Mouse (Mus musculus) neutrophil, adult 5-6 weeks (primary cell): ENCODE measurements around the gene Ndufc2. TPM values are rescaled to one million over a fixed set of nuclear protein-coding genes. Genes with fewer than 3 reads are reported as not detected.

ENCODE experiments used
- ATAC-seq: fragments of 151-379, 151-347 bp; 2 replicates; pipeline ENCODE4 v1.8.0; 2017; ENCODE audit warnings: mild to moderate bottlenecking, moderate TSS enrichment; ENCODE audit not compliant: insufficient number of reproducible peaks, poor library complexity, low FRiP score, severe bottlenecking; ENCODE audit errors: extremely low read depth
- total RNA-seq: library from RNA; stranded (forward); fragments of 200-1000 nt; gene quantifications from 2 replicates; pipeline ENCODE4 v1.2.3, GENCODE M21; 2017

Gene Ndufc2
- total RNA-seq, 1 experiment from 2014 or later = 31.3 TPM

DNA sequence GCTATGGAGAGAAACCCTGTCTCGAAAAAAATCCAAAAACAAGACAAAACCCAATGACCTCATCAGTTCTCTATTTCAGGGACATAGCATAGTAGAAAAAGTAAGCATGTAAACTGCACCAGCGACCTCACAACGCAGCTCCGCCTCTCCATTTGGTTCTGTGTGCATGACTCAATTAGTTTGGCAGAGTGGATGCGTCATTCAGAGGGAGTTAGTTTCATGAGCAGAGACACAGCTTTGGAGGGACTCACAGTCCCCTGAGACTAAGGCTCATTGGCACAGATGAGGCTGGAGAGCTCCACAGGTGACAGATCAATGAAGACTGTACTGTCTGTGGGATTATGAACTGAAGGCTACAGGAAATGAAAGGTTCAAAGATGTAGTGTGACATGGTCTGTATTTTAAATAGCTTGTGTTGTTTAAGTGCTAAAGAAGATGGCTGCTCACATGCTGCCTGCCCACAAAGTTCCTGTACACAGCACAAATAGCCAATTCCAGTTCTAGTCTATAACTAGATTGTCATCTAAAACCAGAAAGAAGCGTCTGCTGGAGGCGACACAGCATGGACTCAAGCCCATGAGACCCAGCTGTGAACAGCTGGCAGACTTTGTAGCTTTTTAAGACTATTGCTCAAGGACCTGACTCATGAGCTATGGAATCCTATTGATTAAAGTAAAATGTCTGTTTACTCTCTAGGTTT, 13.5 kb upstream of the Ndufc2 start:
- ATAC-seq = no peak

DNA sequence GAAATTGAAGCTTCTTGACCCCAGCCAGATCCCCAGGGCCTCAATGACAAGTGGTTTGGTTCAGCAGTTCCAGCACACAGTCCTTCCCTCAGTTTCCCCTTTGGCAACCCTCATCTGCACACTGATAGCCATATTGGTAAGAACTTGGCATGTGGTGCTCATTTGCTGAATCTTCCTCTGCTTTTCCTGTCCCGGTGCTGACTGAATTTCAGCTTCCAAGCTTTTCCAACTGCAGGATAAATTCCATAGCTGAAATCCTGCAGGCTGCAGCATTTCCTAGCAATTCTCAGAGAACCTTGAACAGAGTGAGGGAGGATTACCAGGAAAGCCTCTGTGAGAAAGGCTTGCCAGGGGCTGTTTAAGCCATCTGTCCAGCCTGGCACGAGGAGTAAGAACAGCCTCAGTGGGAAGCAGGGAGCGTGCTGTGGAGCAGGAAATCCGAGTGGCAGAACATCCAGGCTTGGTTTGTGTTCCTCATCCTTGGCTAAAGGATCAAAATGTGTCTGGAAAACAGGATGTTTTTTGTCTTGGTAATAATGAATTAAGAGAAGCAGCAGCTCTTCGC, 12.9 kb upstream of the Ndufc2 start:
- ATAC-seq = no peak

DNA sequence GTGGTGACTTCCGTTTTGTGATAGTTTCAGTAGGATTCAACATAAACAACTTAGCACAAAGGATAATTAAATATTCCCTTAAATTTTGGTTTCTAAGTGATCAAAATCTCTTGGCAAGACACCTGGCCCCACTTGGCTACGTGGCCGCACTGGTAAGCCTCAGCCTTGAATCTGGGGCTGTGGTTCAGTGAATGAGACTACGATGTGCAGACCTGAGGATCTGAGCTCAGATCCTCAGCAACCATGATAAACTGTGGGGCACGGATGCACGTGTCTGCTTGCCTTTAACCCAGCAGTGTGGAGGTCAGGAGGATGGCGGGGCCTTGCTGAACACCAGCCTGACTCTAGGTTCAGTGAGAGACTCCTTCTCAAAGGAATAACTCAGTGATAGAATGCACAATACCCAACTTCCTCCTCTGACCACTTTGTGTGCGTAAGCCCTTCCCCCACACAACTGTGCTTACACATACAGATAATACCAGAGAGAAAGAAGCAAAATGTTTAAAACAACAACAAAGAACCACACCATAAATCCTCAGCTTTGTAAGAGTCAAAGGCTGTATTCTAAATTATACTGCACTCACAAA, 12.1 kb upstream of the Ndufc2 start:
- no peak for ATAC-seq

DNA sequence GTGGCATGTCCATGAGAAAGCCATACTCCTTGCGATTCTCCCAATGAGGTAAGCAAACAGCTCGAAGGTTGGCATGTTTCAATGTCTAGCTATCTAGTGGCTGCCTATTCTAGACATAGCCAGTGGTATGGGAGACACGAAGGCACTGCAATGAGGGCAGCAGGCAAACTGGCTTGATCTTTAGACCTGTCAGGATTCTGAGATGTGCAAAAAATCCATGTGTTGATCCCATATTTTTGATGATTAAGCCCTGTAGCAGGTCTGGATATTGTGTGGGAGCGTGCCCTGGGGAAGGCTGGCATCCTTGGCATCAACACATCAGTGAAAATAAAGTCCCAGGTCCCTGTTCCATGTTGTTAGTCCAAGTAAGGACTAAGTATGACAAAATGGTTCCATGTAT, 11.3 kb upstream of the Ndufc2 start:
- no peak for ATAC-seq

DNA sequence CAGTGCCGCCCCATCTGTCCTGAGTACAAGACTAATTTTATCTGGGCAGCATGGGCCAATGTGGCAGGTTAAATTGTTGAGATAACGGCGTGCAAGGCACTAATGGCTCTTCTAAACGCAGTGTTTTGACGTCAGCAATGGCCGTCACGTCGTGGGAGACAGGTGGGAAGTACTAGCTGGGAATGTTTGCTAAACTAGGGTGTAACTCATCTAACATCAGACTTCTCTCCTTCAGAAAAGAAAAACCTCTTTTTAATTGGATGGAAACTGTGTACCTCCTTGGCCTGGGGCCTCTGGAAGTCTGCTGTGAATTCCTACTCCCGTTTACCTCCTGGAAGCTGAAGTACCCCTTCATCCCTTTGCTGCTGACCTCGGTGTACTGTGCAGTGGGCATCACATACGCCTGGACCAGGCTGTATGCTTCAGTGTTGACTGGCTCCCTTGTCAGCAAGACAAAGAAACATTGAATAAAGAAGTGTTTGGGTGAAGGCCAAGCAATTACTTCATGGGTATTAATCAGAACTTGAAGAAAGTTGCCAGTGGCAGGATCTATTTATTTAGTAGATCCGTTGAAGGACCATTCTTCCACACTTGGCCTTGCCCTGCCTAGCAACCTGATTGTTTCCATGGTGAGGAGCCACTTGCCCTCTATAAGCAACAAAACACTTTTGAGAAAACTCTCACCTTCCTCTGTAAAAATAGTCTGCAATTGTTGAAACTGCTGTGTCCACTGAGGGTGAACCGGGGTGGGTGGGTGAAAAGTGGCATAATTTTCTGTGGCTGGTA, 8.3 kb upstream of the Ndufc2 start:
- ATAC-seq = no peak

DNA sequence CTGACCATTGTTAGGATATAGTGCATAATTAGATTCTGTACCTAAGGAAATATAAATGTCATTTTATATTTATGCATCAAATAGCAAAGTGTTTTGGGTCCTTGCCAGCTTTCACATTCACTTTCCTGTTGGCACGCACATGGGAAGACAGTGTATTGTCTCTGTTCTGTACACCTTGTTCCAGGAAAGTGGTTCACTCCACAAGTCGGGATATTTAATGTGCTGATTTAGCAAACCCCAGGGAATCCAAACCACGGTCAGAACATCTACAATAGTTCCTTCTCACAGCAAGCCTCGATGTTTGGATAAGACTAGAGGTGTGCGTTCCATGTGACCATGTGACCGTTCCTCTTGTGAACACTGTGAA, 7.7 kb upstream of the Ndufc2 start:
- ATAC-seq = no peak

DNA sequence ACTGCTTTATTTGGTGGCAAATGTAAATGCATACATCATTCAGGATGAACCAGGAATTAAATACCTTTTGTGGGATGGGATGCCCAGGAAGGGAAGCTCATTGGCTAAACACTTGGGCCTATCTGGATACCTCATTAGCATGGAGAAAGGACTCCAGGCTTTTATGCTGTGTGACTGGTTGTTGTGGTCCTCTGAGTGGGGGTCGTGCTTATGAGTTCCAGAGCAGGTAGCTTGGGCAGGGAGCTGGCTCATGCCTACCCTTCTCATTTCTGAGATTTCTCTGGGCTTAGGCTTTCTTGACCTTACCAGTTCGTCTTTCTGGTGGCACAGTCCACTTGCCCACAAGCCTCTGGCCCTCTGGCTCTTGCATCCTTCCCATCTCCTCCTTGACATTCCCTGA, 5.4 kb upstream of the Ndufc2 start:
- no peak for ATAC-seq

DNA sequence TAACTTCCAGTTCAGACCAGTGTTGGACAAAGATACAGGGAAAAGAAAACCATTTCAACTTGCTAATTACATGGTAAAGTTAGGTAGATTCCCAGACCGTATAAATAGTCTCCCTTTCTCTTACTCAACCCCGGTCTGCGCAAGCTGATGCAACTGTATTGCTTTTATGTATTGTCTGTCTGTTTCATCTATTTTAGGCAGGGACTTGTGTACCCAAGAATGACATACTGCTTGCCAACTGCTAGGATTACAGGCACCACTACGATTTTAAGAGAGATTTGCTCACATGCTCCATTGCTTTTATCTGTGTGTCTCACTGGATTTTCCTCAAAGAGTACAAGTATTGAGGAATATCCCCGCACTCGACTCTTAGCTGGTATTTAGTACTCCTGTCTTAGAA, 860 bp upstream of the Ndufc2 start:
- no peak for ATAC-seq

DNA sequence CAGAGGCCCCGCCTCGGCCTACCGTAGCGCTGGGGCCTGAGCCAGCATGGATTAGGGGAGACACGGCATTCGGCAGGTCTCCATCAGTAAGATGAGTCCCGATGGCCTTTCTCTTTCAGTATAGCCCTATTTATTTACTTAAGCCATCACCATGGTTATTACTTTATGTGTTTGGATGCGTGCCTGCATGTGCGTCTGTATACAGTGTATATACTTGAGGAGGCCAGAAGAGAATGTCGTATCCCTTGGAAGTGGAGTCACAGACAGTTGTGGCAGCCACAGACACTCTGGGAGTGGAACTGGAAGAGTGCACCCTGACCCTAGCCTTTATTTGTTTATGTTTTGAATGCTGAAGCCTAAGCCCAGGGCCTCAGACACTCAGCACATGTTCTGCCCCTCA, 7.3 kb downstream of the Ndufc2 start:
- ATAC-seq = no peak

DNA sequence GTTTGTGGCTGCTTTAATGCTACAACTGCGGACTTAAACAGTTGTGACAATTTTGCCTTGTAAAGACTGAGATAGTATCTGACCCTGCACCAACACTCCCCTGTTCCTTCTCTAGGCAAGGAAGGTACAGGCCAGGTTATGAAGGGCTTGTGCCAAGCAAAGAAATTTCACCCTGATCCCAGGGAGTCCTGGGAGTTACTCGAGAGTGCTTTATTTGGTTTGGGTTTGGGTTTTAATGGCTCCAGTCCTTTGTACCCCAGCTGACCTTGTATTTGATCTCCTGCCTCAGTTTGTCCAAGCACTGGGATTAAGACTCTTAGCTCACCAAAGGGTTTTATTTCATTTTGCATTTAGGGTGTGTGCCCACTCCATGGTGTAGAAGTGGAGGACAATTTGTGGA, 11.3 kb downstream of the Ndufc2 start:
- ATAC-seq = no peak

DNA sequence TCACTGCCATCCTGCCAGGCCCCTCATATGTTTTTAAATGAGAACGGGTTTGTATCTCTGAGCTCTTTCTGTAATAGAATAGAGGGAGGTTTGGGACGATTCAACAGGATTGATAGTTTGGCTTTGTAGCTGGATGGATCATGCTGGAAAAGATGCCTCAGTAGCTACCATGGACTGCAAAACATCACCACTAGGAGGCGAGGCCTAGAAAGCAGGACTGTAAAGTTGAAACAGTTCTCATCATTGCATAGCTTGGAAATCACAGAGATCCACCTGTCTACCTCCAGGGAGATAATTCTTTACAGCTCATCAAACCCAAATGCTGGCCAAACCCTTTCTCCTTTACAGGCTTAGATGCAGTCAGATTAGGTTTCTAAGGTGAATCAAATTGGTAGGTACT, 11.8 kb downstream of the Ndufc2 start:
- no peak for ATAC-seq

DNA sequence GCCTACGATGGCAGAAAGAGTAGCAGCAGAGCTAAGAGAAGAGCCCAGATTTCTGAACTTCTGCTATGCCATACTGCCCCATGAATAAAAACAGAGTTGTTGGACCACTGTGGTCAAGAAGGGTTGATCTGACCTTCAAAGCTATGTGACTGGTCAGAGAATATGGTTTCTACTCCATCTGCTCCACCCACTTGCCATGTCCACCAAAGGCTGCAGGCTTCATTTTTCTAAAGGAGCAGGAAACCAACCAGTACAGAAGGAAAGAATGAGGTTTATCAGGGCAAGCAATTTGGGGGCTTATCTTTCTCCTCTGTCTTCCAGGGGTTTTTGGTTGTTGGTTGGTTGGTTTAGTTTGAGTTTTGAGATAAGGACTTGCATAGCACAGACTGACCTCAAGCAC, 14.2 kb downstream of the Ndufc2 start:
- ATAC-seq = no peak

DNA sequence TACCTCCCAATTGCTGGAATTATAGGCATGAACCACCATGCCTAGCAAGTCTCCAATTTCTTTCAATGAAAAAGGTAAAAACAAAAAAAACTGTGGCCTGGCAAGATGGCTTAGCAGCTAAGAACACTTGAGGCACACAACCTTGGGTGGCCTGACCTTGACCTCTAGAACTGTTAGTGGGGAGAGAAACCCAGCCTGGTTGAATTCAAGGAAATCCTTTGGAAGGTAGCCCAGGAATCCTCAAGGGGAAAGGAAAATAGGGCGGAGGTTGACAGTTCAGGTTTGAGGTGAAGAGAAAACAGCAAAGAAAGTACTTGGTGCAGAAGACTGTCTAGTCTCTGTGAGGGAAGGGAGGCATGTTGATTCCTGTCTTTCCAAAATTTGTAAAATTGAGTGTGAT, 14.6 kb downstream of the Ndufc2 start:
- no peak for ATAC-seq

DNA sequence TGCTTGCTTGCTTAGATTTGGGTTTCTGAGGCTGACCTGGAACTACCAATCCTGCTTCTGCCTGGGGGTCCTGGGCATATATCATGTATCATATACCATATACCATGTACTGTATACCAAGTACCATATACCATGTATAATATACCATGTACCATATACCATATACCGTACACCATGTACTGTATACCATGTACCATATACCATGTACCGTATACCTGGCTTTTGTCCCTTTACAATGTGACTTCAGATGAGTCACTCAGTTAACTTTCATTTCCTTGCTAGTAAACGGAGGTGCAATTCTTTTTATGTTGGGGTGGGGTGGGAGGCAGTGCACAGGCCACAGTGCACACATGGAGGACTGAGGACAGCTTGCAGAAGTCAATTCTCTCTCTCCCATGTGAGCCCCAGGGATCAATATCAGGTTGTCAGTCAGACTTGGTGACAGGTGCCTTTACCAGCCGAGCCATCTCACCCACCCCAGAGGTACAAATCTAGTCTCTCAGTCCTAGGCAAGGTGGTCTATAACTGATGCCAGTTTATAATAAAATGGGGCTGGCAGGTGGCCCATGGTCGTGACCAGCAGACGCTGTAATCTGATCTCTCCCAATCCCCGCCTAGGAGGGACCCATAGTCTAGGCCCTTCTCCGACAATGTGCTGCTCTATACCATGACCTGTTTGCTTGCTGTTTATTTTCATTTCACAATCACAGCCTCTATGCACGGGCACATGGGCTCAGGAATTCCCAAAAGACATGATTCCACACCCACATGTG, 15.3 kb downstream of the Ndufc2 start:
- ATAC-seq = no peak

DNA sequence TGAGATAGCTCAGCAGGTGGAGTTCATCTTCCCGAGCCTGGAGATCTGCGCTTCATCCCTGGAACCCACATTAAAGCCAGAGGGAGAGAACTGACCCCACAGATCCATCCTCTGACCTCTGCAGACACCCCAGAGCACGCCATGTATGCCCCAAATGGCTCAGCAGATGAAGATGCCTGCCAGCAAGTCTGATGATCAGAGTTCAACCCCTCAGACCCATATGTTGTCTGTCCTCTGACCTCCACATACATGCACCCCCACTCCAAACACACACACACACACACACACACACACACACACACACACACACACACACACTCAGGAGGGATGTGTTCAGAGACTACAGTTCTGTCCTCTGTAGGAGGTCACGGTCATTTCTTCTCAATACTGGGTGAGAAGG, 16.7 kb downstream of the Ndufc2 start:
- ATAC-seq = no peak

DNA sequence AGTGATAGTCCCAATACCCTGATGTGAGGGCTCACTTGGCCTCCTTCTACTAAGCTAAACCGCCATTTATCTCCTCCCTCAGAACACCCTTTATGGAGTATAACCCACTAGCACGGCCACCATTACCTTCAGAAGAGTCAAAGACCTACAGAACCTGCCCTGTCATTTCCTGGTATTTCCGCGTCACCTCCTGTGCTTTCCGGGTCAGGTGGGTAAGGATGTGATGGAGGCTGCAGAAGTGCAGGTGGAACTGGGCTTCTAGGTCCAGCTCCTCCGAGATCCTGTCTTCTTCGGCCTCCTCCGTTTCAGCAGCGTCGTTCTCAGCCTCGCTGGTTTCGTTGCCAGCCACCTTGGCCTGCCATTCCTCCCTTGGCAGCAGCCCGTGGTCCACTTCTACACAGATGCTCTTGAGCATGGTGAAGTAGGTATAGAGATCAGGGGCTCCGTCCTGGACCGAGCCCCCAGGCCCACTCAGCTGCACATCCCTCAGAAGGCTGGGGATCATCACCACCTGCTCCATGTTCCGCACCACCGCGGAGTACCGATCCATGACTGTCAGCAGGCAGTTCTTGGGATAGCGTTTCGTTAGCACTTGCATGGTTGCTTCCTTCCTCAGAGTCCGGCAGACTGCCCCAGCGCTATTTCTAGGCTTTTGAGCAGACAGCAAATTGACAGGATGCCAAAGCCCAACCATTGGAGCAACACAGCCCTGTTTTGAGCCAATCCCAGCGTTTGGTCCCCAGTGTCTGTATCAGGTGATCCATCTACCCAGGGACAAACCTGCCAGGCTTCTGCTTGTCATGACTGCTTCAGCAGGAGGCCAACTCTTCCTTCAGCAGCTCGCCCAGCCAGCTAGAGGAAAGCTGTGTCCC, 17.3 kb downstream of the Ndufc2 start, which contains the start of gene Thrsp:
Gene Thrsp, minus strand, starts transcription at position 825 of the 872 bp plus-strand sequence.
- no peak for ATAC-seq

DNA sequence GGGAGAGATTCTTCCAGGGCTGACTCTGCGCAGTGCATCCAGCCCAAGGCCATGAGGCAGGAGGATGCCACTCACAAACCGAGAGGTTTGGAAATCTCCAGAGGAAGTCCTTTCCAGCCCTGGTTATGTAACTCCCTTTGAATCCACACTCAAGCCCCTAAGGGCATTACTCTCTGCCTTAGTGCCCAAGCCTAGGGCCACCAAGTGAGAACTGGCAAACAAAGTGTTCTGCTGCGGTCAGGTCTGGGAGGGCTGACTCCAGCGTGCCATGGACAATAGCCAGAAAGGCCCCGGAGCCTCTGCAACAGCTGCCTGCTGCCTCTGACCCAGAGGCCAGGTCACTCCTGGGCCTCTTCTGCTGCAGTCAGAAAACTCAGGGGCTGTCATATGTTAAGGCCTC, 18.9 kb downstream of the Ndufc2 start:
- ATAC-seq = no peak

DNA sequence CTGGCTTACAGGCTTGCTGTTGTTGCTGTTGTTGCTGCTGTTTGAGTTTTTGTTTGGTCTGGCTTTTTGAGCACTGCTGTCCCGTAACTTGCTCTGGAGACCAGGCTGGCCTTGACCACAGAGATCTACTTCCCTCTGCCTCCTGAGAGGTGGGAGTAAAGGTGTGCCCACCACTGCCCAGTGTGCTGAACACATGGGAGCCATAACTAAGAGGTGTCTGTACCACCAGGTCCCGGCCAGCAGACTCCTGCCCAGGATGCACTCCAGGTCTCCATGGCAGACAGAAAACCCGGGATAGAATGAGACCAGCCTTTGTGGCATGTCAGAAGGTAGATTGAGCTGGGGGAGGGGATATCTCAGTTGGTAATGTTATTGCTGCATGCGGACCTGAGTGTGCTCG, 19.4 kb downstream of the Ndufc2 start:
- no peak for ATAC-seq
